Mouse (Mus musculus) ES-E14 (cell line): ENCODE measurements around the gene Sgta. TPM values are rescaled to one million over a fixed set of nuclear protein-coding genes. Genes with fewer than 3 reads are reported as not detected.

Experiments used
- DNase-seq: peaks from one replicate; pipeline ENCODE4 v3.0.0-alpha.2; 2013; ENCODE audit warnings: low read depth, low spot score
- H3K27ac ChIP-seq: 2 replicates; pipeline ENCODE4 v1.5.1; 2012; ENCODE audit warnings: low read depth, mild to moderate bottlenecking, low read length, moderate library complexity, mixed read lengths; ENCODE audit not compliant: poor library complexity, insufficient read depth, severe bottlenecking
- H3K36me3 ChIP-seq: 2 replicates; pipeline ENCODE4 v1.6.1; 2012; ENCODE audit warnings: mild to moderate bottlenecking, low read length, moderate library complexity, mixed read lengths; ENCODE audit not compliant: control insufficient read depth, poor library complexity, insufficient read depth, severe bottlenecking
- H3K4me1 ChIP-seq, 2 experiments: fragments of 150-350 bp in 1 of 2; sonication (generic) in 1 of 2; 2 replicates each; pipeline ENCODE4 v1.6.1; 2012; ENCODE audit warnings: low read length in 2 of 2, mild to moderate bottlenecking in 1 of 2, mixed read lengths in 1 of 2; ENCODE audit not compliant: control insufficient read depth in 2 of 2, insufficient read depth in 2 of 2, poor library complexity in 1 of 2
- H3K4me3 ChIP-seq, 2 experiments: fragments of 150-350 bp in 1 of 2; sonication (generic) in 1 of 2; 2 replicates each; pipeline ENCODE4 v1.5.1; 2012; ENCODE audit warnings: low read length in 2 of 2, low read depth in 1 of 2, mild to moderate bottlenecking in 1 of 2, mixed read lengths in 1 of 2; ENCODE audit not compliant: insufficient read depth in 1 of 2, poor library complexity in 1 of 2, severe bottlenecking in 1 of 2
- H3K9ac ChIP-seq: 2 replicates; pipeline ENCODE4 v1.6.1; 2012; ENCODE audit warnings: low read depth, mild to moderate bottlenecking, low read length, mixed read lengths; ENCODE audit not compliant: poor library complexity, insufficient read depth, severe bottlenecking
- H3K9me3 ChIP-seq: fragments of 150-350 bp; sonication (generic); 2 replicates; pipeline ENCODE4 v1.6.1; 2012; ENCODE audit warnings: low read depth, mild to moderate bottlenecking, low read length; ENCODE audit not compliant: control insufficient read depth, insufficient read depth
- CHD2 ChIP-seq: IDR thresholded peaks from 2 replicates; pipeline ENCODE4 v1.6.1; 2014; ENCODE audit warnings: mild to moderate bottlenecking, low read depth, low read length, inconsistent platforms
- HCFC1 ChIP-seq: IDR thresholded peaks from 2 replicates; pipeline ENCODE4 v1.6.1; 2012; ENCODE audit warnings: low read length, inconsistent platforms, borderline replicate concordance; ENCODE audit not compliant: insufficient read depth
- MAFK ChIP-seq: IDR thresholded peaks from 2 replicates; pipeline ENCODE4 v1.6.1; 2014; ENCODE audit warnings: mild to moderate bottlenecking, low read depth, low read length, inconsistent platforms; ENCODE audit not compliant: insufficient read depth
- ZC3H11A ChIP-seq: IDR thresholded peaks from 2 replicates; pipeline ENCODE4 v1.6.1; 2012; ENCODE audit warnings: low read depth, mild to moderate bottlenecking, inconsistent platforms, low read length, borderline replicate concordance
- ZNF384 ChIP-seq: IDR thresholded peaks from 2 replicates; pipeline ENCODE4 v1.6.1; 2012; ENCODE audit warnings: low read depth, low read length, inconsistent platforms
- in situ Hi-C, 2 experiments: fragments of 600-800 bp; cut with MboI; formaldehyde crosslinking; loops; one replicate each; pipeline ENCODE4 v1.15.1; 2025; ENCODE audit warnings: low sequenced_read_pairs in 2 of 2, inconsistent platforms in 1 of 2; ENCODE audit not compliant: unreplicated experiment in 2 of 2
- total RNA-seq: library from RNA; depleted of rRNA; stranded (reverse); fragments of 300-350 nt; gene quantifications from 2 replicates; pipeline ENCODE4 v1.2.3, GENCODE M21; 2012

The Sgta gene
- total RNA-seq, 1 experiment, result 116 TPM

DNA sequence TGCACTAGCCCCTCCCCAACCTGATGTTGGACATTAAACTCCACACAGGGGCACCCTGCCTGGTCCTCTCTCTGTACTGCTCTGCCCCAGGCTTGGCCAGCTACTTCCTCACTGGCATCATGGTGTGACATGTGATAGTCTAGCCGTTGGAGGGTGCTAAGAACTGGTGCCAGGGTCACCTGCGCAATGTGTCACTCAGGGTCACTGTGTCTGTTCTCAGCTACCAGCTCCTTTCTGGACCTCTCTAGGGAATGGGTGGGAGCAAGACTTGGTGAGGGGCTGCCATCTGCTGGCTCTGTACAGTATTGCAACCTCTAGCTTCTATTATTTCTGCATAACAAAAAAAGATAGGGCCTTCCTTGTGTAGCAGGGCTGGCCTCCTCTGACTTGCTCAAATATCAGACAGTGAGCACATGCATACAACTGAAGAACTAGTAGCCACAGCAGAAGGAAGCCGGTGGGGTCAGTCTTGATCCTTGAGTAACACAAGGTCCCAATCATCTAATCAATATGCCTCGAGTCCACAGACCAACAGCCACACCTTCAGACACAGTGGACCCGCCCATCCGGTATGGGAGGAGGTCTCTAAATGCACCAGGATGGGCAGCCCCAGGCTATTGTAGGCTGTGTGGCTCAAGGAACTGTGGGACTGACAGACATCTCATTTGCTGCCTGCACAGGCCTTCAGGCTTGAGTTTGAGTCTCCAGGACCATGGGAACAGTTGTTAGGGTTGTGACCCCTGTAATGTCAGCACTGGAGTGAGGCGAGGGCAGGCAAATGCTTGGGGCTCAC lies 22.4 kb upstream of the Sgta start:
- in situ Hi-C loops, result no loop called here
- DNase-seq, result peak; percentile 90
- H3K36me3 ChIP-seq, result peaks cover 51% of the 10 kb centered on the region
- H3K9me3 ChIP-seq, result no peaks in the 10 kb centered on the region
- peak overlapping the region; percentile 39; the same call in 1 of the 2 replicates for H3K9ac ChIP-seq
- H3K27ac ChIP-seq, result peak overlapping the region; percentile 73; the same call in 1 of the 2 replicates
- 0 out of 2 replicates have a peak, but pooled peaks have one; percentile 14 for TF ChIP-seq ZC3H11A
- no peak for TF ChIP-seq CHD2
- no peak for TF ChIP-seq HCFC1
- no peak for TF ChIP-seq MAFK
- H3K4me3 ChIP-seq, result no peak overlapping the region
- H3K4me1 ChIP-seq, result peaks cover 0 to 9% of the 10 kb centered on the region in 2 experiments; a peak in 3 of 4 replicates

DNA sequence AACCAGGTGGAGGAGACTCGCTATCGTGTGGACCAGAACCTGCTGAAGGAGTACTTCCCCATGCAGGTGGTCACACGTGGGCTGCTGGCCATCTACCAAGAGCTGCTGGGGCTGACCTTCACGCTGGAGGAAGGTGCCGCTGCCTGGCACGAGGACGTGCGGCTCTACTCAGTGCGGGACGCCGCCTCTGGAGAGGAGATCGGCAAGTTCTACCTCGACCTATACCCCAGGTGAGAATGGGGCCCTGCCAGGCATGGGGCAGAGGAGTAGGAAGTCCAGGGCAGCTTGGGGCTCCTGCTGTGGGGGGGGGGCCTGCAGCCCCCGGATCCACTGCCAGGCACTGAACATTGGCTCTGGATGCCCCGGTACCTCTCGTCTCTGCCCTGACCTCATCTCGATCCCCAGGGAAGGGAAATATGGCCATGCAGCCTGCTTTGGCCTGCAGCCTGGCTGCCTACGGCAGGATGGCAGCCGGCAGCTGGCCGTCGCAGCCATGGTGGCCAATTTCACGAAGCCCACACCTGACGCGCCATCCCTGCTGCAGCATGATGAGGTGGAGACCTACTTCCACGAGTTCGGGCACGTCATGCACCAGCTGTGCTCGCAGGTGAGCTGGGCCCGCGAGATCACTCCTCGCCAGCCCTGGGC lies 20.2 kb upstream of the Sgta start:
- H3K4me3 ChIP-seq, result no peak overlapping the region
- peaks cover 0 to 9% of the 10 kb centered on the region in 2 experiments; a peak in 3 of 4 replicates for H3K4me1 ChIP-seq
- in situ Hi-C loops, result no loop called here
- no peaks in the 10 kb centered on the region for H3K9me3 ChIP-seq
- no peak for DNase-seq
- H3K36me3 ChIP-seq, result peaks cover 68% of the 10 kb centered on the region
- no peak overlapping the region for H3K27ac ChIP-seq
- H3K9ac ChIP-seq, result no peak overlapping the region
- no peak for TF ChIP-seq CHD2
- TF ChIP-seq ZNF384, result no peak
- no peak for TF ChIP-seq MAFK
- TF ChIP-seq HCFC1, result no peak
- TF ChIP-seq ZC3H11A, result no peak

DNA sequence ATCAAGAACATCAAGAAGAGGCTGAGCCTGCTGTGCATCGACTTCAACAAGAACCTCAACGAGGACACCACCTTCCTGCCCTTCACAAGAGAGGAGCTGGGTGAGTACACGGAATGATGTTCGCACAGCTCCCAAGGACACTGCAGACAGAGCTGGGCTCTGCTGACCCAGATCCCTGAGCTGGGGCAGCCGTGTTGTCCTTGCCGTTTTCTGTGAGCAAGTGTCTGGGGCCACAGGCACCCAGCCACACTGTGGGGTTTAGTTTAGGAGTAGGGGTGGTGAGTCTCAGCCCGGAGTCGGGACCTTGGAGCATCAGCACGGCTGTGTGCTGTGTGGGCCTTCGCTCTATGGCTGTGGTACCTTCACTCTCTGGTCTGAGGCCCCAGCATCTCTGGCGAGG lies 17.9 kb upstream of the Sgta start:
- peaks cover 0 to 6% of the 10 kb centered on the region in 2 experiments; a peak in 3 of 4 replicates for H3K4me1 ChIP-seq
- in situ Hi-C loops, result no loop called here
- H3K4me3 ChIP-seq, result no peak overlapping the region
- DNase-seq, result no peak
- no peaks in the 10 kb centered on the region for H3K9me3 ChIP-seq
- no peak overlapping the region for H3K9ac ChIP-seq
- no peak for TF ChIP-seq CHD2
- H3K27ac ChIP-seq, result no peak overlapping the region
- peaks cover 84% of the 10 kb centered on the region for H3K36me3 ChIP-seq

DNA sequence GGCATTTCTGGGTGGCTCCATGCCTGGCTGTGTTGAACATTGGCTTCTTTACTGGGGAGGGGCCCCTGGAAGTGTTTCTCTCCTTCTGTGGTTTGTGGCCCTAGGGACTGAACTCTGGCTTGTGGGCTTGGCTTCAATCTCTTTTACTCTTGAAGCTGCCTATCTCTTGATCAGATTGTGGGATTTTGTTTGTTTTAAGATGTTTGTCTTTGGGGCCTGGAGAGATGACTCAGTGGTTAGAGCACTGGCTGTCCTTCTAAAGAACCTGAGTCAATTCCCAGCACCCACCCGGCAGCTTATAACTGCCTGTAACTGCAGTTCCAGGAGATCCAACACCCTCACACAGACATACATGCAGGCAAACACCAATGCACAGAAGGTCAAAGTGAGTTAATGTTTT lies 16.4 kb upstream of the Sgta start:
- Histone ChIP-seq H3K4me1 (no peaks in the 10 kb centered on the region; a peak in 1 of 4 replicates), H3K9ac (no peak overlapping the region), H3K9me3 (no peaks in the 10 kb centered on the region), H3K36me3 (peaks cover 76% of the 10 kb centered on the region), H3K4me3 (no peak overlapping the region), H3K27ac (no peak overlapping the region)
- in situ Hi-C loops, result no loop called here
- TF ChIP-seq HCFC1, result no peak
- no peak for TF ChIP-seq CHD2
- TF ChIP-seq ZC3H11A, result no peak
- TF ChIP-seq MAFK, result no peak
- no peak for TF ChIP-seq ZNF384
- no peak for DNase-seq

DNA sequence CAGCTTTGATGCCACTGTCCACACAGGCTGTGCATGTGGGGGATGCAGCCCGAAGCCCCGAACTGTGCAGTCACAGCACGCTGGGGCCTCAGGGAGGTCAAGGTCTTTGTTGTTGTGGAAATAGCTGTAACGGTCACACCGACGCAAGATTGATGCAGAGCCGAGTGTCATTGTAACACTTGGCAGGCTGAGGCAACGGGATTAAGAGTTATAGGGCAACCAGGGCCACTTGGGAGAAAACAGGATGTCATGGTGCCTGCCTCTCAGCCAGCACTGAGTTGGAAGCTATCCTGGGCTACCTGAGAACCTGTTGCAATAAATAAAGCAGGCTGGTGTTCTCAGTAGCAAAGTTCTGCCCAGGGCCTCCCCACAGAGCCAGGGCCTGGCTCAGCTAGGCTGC lies 15.8 kb upstream of the Sgta start:
- Histone ChIP-seq H3K27ac (no peak overlapping the region), H3K36me3 (peaks cover 70% of the 10 kb centered on the region), H3K9ac (no peak overlapping the region), H3K9me3 (no peaks in the 10 kb centered on the region), H3K4me1 (peaks cover 0 to under 1% of the 10 kb centered on the region in 2 experiments; a peak in 1 of 4 replicates), H3K4me3 (no peak overlapping the region)
- no peak for DNase-seq
- in situ Hi-C loops, result no loop called here
- TF ChIP-seq MAFK (no peak), HCFC1 (no peak), ZNF384 (no peak), ZC3H11A (no peak), CHD2 (no peak)
